ENCODE assay signal across 12 mouse cellular contexts in the genomic region with DNA sequence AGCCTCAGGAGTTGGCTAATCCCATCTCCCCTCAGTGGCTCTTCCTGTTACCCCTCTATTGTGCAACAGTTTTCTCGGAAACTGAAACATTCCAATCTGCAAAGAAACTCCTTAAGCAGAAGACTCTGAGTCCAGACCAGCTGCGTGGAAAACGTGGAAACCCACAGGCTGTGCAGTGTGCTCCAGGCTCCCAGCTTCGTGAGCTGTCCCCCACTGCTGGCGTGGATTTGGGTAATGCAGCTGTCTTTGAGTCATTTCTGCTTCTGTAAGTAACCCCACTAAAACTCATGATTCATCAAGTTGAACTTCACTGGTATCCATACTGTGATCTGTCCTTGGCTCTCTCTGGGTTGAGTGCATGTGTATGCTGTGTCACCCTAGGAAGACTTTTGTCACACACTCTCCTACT.
DNase-seq lines count a peak whose midpoint lies in the region; ATAC-seq and TF ChIP-seq lines count a peak whose summit lies in the region.
"Had no signal": no experiment of that assay in that cellular context is flagged by ENCODE, and none has a peak within 500 bp of the region (broad histone marks: within the 10 kb centered on the region; RNA-seq: fewer than 3 reads in every experiment).

No protein-coding gene starts in this region.

- H3K4me1 ChIP-seq in lung, embryonic 14.5 days (ENCODE audit: insufficient read depth) = peaks cover 3% of the 10 kb centered on the region; the same call in 1 of the 2 replicates
- no peaks in the 10 kb centered on the region for H3K4me1 ChIP-seq in forebrain, embryonic 13.5 days
- H3K4me1 ChIP-seq in midbrain, postnatal 0 days (ENCODE audit: insufficient read depth, low read length) = no peaks in the 10 kb centered on the region

- no peak overlapping the region for H3K4me3 ChIP-seq in lung, embryonic 14.5 days (ENCODE audit: low read depth, low read length)
- H3K4me3 ChIP-seq in forebrain, embryonic 13.5 days = no peak overlapping the region
- H3K4me3 ChIP-seq in midbrain, postnatal 0 days (ENCODE audit: low read depth, low read length) = no peak overlapping the region
- H3K4me3 ChIP-seq: erythroblast, embryonic 14.5 days; layer of hippocampus, adult 2 months; liver, embryonic 13.5 days had no signal

- no peaks in the 10 kb centered on the region for H3K27me3 ChIP-seq in lung, embryonic 14.5 days (ENCODE audit: insufficient read depth, low read length)
- no peaks in the 10 kb centered on the region for H3K27me3 ChIP-seq in forebrain, embryonic 13.5 days
- H3K27me3 ChIP-seq in midbrain, postnatal 0 days (ENCODE audit: insufficient read depth, low read length) = no peaks in the 10 kb centered on the region
- H3K27me3 ChIP-seq: liver, embryonic 13.5 days had no signal

- H3K4me2 ChIP-seq in lung, embryonic 14.5 days = no peak overlapping the region
- no peak overlapping the region for H3K4me2 ChIP-seq in forebrain, embryonic 13.5 days
- no peak overlapping the region for H3K4me2 ChIP-seq in midbrain, postnatal 0 days (ENCODE audit: low read depth, low read length, poor library complexity, severe bottlenecking)
- H3K4me2 ChIP-seq: liver, embryonic 13.5 days had no signal

- peak; percentile 7 for DNase-seq in urinary bladder, postnatal 25 days (ENCODE audit: low spot score)
- DNase-seq in urinary bladder, postnatal 4 days (ENCODE audit: low spot score in 2 of 2) = no peak
- peak; percentile 33 for DNase-seq in gastrocnemius, postnatal 14 days
- peak; percentile 48 for DNase-seq in lung, embryonic 14.5 days
- peak; percentile 71 for DNase-seq in yolk sac, embryonic 10.5 days (ENCODE audit: low spot score)
- DNase-seq in midbrain, postnatal 0 days (ENCODE audit: low spot score) = no peak
- no peak for DNase-seq in embryo, embryonic 11 days
- DNase-seq: liver, embryonic 13.5 days; spleen, adult 18-20 months had no signal

- no peak; the same call in 1 of the 2 replicates for ATAC-seq in lung, embryonic 14.5 days (ENCODE audit: insufficient read depth)
- ATAC-seq in forebrain, embryonic 13.5 days = no peak
- no peak for ATAC-seq in midbrain, postnatal 0 days (ENCODE audit: low FRiP score)

- H3K9ac ChIP-seq in lung, embryonic 14.5 days = no peak overlapping the region
- no peak overlapping the region for H3K9ac ChIP-seq in forebrain, embryonic 13.5 days
- no peak overlapping the region for H3K9ac ChIP-seq in midbrain, postnatal 0 days (replicated peaks; ENCODE audit: low read length, poor library complexity, severe bottlenecking)
- H3K9ac ChIP-seq: liver, embryonic 13.5 days had no signal

- TF ChIP-seq CTCF in lung, embryonic 14.5 days (IDR thresholded peaks at IDR 0.05; ENCODE audit: low read depth) = no peak
- TF ChIP-seq CTCF in midbrain, postnatal 0 days (IDR thresholded peaks at IDR 0.05) = no peak

- H3K27ac ChIP-seq in lung, embryonic 14.5 days (ENCODE audit: low read depth) = no peak overlapping the region
- no peak overlapping the region for H3K27ac ChIP-seq in forebrain, embryonic 13.5 days
- no peak overlapping the region for H3K27ac ChIP-seq in midbrain, postnatal 0 days (ENCODE audit: low read depth, low read length)
- H3K27ac ChIP-seq: layer of hippocampus, adult 2 months; liver, embryonic 13.5 days had no signal

- WGBS in lung, embryonic 14.5 days = 50% methylated on average over 5 of the region's 5 CpGs
- 80% methylated on average over 5 of the region's 5 CpGs for WGBS in forebrain, embryonic 13.5 days
- 80% methylated on average over 5 of the region's 5 CpGs for WGBS in midbrain, postnatal 0 days

- no peaks in the 10 kb centered on the region for H3K9me3 ChIP-seq in lung, embryonic 14.5 days (ENCODE audit: low read depth, low read length)
- no peaks in the 10 kb centered on the region for H3K9me3 ChIP-seq in forebrain, embryonic 13.5 days (replicated peaks)
- H3K9me3 ChIP-seq in midbrain, postnatal 0 days (ENCODE audit: low read length) = no peaks in the 10 kb centered on the region
- H3K9me3 ChIP-seq: liver, embryonic 13.5 days had no signal

- no peaks in the 10 kb centered on the region for H3K36me3 ChIP-seq in lung, embryonic 14.5 days (ENCODE audit: insufficient read depth)
- H3K36me3 ChIP-seq in forebrain, embryonic 13.5 days (ENCODE audit: poor library complexity, severe bottlenecking) = no peaks in the 10 kb centered on the region
- no peaks in the 10 kb centered on the region for H3K36me3 ChIP-seq in midbrain, postnatal 0 days (ENCODE audit: insufficient read depth, low read length)
- H3K36me3 ChIP-seq: liver, embryonic 13.5 days had no signal

- intact Hi-C loops in gastrocnemius, postnatal 14 days (cut with DNase I; ENCODE audit: low total_unique reads) = no loop called here

Comparison
In these comparisons a context has a peak if more than half of its experiments do, and no peak if none do; other contexts are left out.
1. DNase-seq: peak in urinary bladder, postnatal 25 days (single experiment), gastrocnemius, postnatal 14 days (single experiment), lung, embryonic 14.5 days (single experiment) and yolk sac, embryonic 10.5 days (single experiment); none in urinary bladder, postnatal 4 days (0 of 2), midbrain, postnatal 0 days (single experiment) and embryo, embryonic 11 days (single experiment).